Mouse (Mus musculus): ENCODE measurements at regions not wholly inside any gene's neighbourhood (a gene's known extent, or its start where the extent isn't known, plus 50 kb on each side); places are given as distances from the start of the nearest gene placed in this dataset.

- no peak for DNase-seq
Observed at GRCm38 (mm10) chr16:85743022-85743421, 59.9 kb downstream of the Adamts1 start.

- DNase-seq = no peak
Observed at GRCm38 (mm10) chr16:85738606-85739195, 64.2 kb downstream of the Adamts1 start.

GRCm38 (mm10) chr16:85728026-85728425 is 74.9 kb downstream of the Adamts1 start:
- DNase-seq = no peak

DNA sequence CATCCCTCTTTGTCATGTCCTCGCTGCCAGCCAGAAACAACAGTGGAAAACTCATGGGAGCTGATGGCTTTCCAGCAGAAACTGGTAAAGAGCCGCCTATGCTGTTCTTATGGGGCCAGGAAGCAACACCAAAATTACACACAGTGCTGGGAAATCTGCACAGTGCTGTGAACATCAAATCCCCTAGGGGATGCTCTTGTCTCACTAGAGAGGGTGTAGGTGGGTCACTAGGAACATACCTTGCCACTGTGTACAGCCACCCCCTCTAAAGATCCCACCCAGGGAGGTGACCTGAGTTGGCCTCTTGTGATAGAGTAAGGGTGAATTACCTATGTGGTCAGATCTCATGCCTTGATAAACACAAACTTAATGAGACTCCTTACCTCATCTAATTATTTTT is 80.9 kb downstream of the Adamts1 start:
- no peak for DNase-seq

- DNase-seq = no peak
Observed at GRCm38 (mm10) chr16:85712291-85712690, 90.6 kb downstream of the Adamts1 start.

- DNase-seq = no peak
Observed at GRCm38 (mm10) chr16:85704254-85705020, 98.5 kb downstream of the Adamts1 start.

- DNase-seq = no peak
Observed at GRCm38 (mm10) chr16:85702889-85703480, 99.9 kb downstream of the Adamts1 start.

- no peak for DNase-seq
Observed at GRCm38 (mm10) chr16:85699329-85699728, 103.6 kb downstream of the Adamts1 start.

- no peak for DNase-seq
Observed at GRCm38 (mm10) chr16:85682721-85683120, 120.2 kb downstream of the Adamts1 start.

GRCm38 (mm10) chr16:85680351-85680750 is 122.6 kb downstream of the Adamts1 start:
- no peak for DNase-seq

DNA sequence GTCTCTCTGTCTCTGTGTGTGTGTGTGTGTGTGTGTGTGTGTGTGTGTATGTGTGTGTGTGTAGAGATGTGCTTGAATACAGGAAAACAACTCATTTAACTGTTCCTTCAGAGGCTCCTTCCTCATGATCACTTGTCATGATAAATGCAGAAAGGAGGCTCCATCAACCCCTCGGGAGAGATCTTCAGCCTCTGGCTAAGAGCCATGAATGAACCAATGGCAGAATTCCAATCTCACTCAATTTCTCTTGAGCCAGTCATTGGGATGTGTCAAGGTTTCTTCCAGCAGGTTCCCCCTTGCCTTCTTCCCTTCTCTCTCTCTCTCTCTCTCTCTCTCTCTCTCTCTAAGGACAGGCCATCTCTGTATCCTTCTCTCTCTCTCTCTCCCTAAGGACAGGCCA is 124.1 kb downstream of the Adamts1 start:
- no peak for DNase-seq

DNA sequence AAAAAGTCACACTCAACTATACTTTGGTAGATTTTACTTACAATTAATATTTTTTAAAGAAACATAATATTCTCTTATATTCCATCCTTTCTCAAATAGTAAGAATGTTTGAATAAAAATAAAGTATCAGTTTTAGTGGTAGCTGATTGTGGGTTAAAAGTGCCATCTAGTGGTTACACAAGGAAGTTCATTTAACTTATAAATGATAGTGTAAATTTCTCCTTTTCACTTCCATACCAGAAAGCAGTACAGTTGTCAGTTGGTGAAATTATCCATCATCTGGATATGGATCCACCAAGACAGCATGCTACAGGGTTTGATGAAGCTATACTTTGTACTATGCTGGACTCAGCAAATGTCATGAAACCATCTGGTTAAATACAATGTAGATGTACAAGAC is 124.7 kb downstream of the Adamts1 start:
- DNase-seq = no peak

DNA sequence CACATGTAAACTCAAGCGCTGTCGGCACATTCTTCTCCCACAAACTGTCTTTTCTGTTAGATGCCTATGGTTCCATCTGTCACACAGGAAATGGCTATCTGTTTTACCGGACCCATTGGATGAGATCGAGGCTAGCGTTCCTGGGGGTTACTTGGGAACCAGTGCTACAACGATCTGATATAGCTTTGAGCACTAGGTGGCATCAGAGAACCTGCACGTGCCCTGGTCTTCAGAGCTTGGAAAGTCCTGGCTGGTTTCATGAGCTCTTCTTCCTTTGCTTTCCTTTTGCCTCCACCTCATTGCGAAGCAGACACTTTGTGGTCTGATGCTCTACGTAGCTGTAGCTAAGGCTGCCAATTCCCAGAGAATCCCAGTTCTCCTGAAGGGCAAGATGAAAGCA is 123.8 kb upstream of the Cyyr1 start:
- DNase-seq = peak; percentile 25 to 36

- DNase-seq = no peak
Observed at GRCm38 (mm10) chr16:85668767-85669166, 115.6 kb upstream of the Cyyr1 start.

- DNase-seq = no peak
Observed at GRCm38 (mm10) chr16:85667790-85668189, 114.6 kb upstream of the Cyyr1 start.

- DNase-seq = no peak
Observed at GRCm38 (mm10) chr16:85649516-85649915, 96.3 kb upstream of the Cyyr1 start.

DNA sequence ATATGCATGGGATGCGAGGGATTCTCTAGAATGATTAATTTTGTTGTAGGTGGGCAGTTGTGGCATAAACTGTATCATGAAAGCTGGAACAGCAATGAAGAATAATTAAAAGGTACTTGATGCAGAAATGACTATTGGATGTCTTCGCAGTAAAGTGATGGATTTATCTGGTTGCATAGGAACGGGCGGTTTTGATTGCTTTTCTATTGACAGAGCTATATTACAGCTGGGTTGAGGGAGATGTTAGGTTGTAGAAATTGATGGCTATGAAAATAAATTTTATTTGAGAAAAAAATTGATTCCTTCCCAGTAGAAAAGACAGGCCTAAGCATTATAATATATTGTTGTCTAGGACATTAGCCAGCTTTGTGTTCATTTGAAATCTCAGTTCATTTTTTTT is 87.8 kb upstream of the Cyyr1 start:
- no peak for DNase-seq

- no peak for DNase-seq
Observed at GRCm38 (mm10) chr16:85637079-85637478, 83.9 kb upstream of the Cyyr1 start.

- DNase-seq = no peak
Observed at GRCm38 (mm10) chr16:85629738-85630137, 76.5 kb upstream of the Cyyr1 start.

DNA sequence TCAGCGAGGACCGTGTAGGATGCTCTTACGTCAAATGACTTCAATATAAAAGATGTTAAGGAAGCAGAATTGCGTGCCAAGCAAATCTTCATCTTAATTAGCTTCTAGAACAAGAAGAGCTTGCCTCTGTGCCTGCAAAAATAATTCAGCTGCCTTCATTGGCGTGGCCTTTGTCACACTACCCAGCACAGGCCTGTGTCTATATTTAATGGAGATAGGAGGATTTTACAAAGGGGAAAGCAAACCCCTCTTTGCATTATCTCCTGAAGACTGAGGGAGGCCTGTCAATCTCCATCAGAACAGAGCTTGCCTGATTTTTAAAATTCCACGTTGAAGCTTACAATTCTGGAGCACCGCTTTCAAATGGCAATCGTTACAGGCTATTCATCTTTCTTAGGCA is 71.3 kb upstream of the Cyyr1 start:
- DNase-seq = no peak

GRCm38 (mm10) chr16:85604089-85604488 is 50.9 kb upstream of the Cyyr1 start:
- DNase-seq = no peak
